Mouse (Mus musculus) forebrain, embryonic 14.5 days (tissue): ENCODE measurements at regions not wholly inside any gene's neighbourhood (a gene's known extent, or its start where the extent isn't known, plus 50 kb on each side); places are given as distances from the start of the nearest gene placed in this dataset.
A peak's percentile ranks its signal among the peaks of the same experiment; 100 is the strongest.

Experiments used
- ATAC-seq: fragments of 200-750 bp; cut with Nextera tagmentation; 2 replicates; pipeline ENCODE4 v1.8.0; 2017; ENCODE audit warnings: mild to moderate bottlenecking, moderate library complexity
- DNase-seq: peaks from one replicate; pipeline ENCODE4 v3.0.0-alpha.2; 2015; ENCODE audit warnings: low spot score
- H3K27ac ChIP-seq: fragments of 300-500 bp; sonication (generic); 2 replicates; pipeline ENCODE4 v1.5.1; 2014; ENCODE audit warnings: low read depth, mild to moderate bottlenecking, control low read depth, low read length, moderate library complexity
- H3K27me3 ChIP-seq: fragments of 300-500 bp; sonication (generic); replicated peaks from 2 replicates; pipeline ENCODE4 v1.6.1; 2014; ENCODE audit warnings: low read length, control low read depth, mixed read lengths; ENCODE audit not compliant: control insufficient read depth, insufficient read depth
- H3K36me3 ChIP-seq: fragments of 300-500 bp; sonication (generic); 2 replicates; pipeline ENCODE4 v1.6.1; 2014; ENCODE audit warnings: low read length, control low read depth; ENCODE audit not compliant: control insufficient read depth, insufficient read depth
- H3K4me1 ChIP-seq: fragments of 300-500 bp; sonication (generic); 2 replicates; pipeline ENCODE4 v1.6.1; 2014; ENCODE audit warnings: antibody characterized with exemption, low read length, control low read depth; ENCODE audit not compliant: control insufficient read depth, insufficient read depth
- H3K4me2 ChIP-seq: fragments of 300-500 bp; sonication (generic); 2 replicates; pipeline ENCODE4 v1.6.1; 2014; ENCODE audit warnings: mild to moderate bottlenecking, control low read depth, low read length
- H3K4me3 ChIP-seq: fragments of 300-500 bp; sonication (generic); 2 replicates; pipeline ENCODE4 v1.5.1; 2014; ENCODE audit warnings: low read depth, low read length, control low read depth
- H3K9ac ChIP-seq: fragments of 300-500 bp; sonication (generic); 2 replicates; pipeline ENCODE4 v1.6.1; 2014; ENCODE audit warnings: mild to moderate bottlenecking, low read length, control low read depth, moderate library complexity
- H3K9me3 ChIP-seq: fragments of 300-500 bp; sonication (generic); replicated peaks from 2 replicates; pipeline ENCODE4 v1.6.1; 2016; ENCODE audit warnings: low read length, control low read depth, mixed read lengths; ENCODE audit not compliant: control insufficient read depth
- WGBS: fragments of 180-500 bp; shearing (Covaris S2); extraction: QIAGEN DNeasy Blood & Tissue Kit; methylation state at CpG from one replicate; pipeline ENCODE4 v1.1.7; 2014; 5-methylcytosine and 5-hydroxymethylcytosine counted together

GRCm38 (mm10) chr14:114609296-114609695 lies 482.7 kb upstream of the Gpc5 start:
- Histone ChIP-seq H3K4me2 (no peak overlapping the region), H3K9me3 (no peaks in the 10 kb centered on the region), H3K27me3 (no peaks in the 10 kb centered on the region), H3K4me3 (no peak overlapping the region), H3K4me1 (no peaks in the 10 kb centered on the region), H3K36me3 (no peaks in the 10 kb centered on the region), H3K27ac (no peak overlapping the region), H3K9ac (no peak overlapping the region)
- ATAC-seq (no peak), DNase-seq (no peak)
- 72% methylated on average over 4 of the region's 4 CpGs for WGBS

- DNase-seq (no peak), ATAC-seq (no peak)
- Histone ChIP-seq H3K4me1 (no peaks in the 10 kb centered on the region), H3K9me3 (no peaks in the 10 kb centered on the region), H3K4me2 (no peak overlapping the region), H3K27me3 (no peaks in the 10 kb centered on the region), H3K36me3 (no peaks in the 10 kb centered on the region), H3K4me3 (no peak overlapping the region), H3K27ac (no peak overlapping the region), H3K9ac (no peak overlapping the region)
- 57% methylated on average over 1 of the region's 1 CpGs for WGBS
Observed at GRCm38 (mm10) chr14:114612400-114612799, 479.6 kb upstream of the Gpc5 start.

- Histone ChIP-seq H3K9ac (no peak overlapping the region), H3K4me2 (no peak overlapping the region), H3K9me3 (no peaks in the 10 kb centered on the region), H3K4me3 (no peak overlapping the region), H3K27me3 (no peaks in the 10 kb centered on the region), H3K27ac (no peak overlapping the region), H3K36me3 (no peaks in the 10 kb centered on the region), H3K4me1 (no peaks in the 10 kb centered on the region)
- DNase-seq, result no peak
- WGBS, result 72% methylated on average over 1 of the region's 1 CpGs
- no peak for ATAC-seq
Observed at GRCm38 (mm10) chr14:114656636-114657035, 435.4 kb upstream of the Gpc5 start.

- WGBS, result 84% methylated on average over 2 of the region's 2 CpGs
- Histone ChIP-seq H3K4me1 (no peaks in the 10 kb centered on the region), H3K36me3 (no peaks in the 10 kb centered on the region), H3K4me3 (no peak overlapping the region), H3K27me3 (no peaks in the 10 kb centered on the region), H3K9me3 (no peaks in the 10 kb centered on the region), H3K4me2 (no peak overlapping the region), H3K9ac (no peak overlapping the region), H3K27ac (no peak overlapping the region)
- ATAC-seq, result no peak
- no peak for DNase-seq
Observed at GRCm38 (mm10) chr14:114662028-114662427, 430.0 kb upstream of the Gpc5 start.

- Histone ChIP-seq H3K4me1 (no peaks in the 10 kb centered on the region), H3K9ac (no peak overlapping the region), H3K9me3 (no peaks in the 10 kb centered on the region), H3K4me2 (no peak overlapping the region), H3K27ac (no peak overlapping the region), H3K4me3 (no peak overlapping the region), H3K36me3 (no peaks in the 10 kb centered on the region), H3K27me3 (no peaks in the 10 kb centered on the region)
- WGBS, result 73% methylated on average over 1 of the region's 1 CpGs
- peak; percentile 10 for DNase-seq
- no peak for ATAC-seq
Observed at GRCm38 (mm10) chr14:114685133-114685532, 406.9 kb upstream of the Gpc5 start.

- DNase-seq (no peak), ATAC-seq (no peak)
- Histone ChIP-seq H3K9me3 (no peaks in the 10 kb centered on the region), H3K4me2 (no peak overlapping the region), H3K27ac (no peak overlapping the region), H3K4me1 (no peaks in the 10 kb centered on the region), H3K4me3 (no peak overlapping the region), H3K27me3 (no peaks in the 10 kb centered on the region), H3K9ac (no peak overlapping the region), H3K36me3 (no peaks in the 10 kb centered on the region)
- WGBS, result 79% methylated on average over 1 of the region's 1 CpGs
Observed at GRCm38 (mm10) chr14:114694930-114695329, 397.1 kb upstream of the Gpc5 start.

- Histone ChIP-seq H3K4me1 (no peaks in the 10 kb centered on the region), H3K27ac (no peak overlapping the region), H3K9ac (no peak overlapping the region), H3K4me2 (no peak overlapping the region), H3K9me3 (no peaks in the 10 kb centered on the region), H3K27me3 (no peaks in the 10 kb centered on the region), H3K36me3 (no peaks in the 10 kb centered on the region), H3K4me3 (no peak overlapping the region)
- ATAC-seq (no peak), DNase-seq (no peak)
- WGBS, result 86% methylated on average over 4 of the region's 4 CpGs
Observed at GRCm38 (mm10) chr14:114697543-114697942, 394.5 kb upstream of the Gpc5 start.

- ATAC-seq, result no peak
- Histone ChIP-seq H3K9me3 (no peaks in the 10 kb centered on the region), H3K9ac (no peak overlapping the region), H3K36me3 (no peaks in the 10 kb centered on the region), H3K27ac (no peak overlapping the region), H3K27me3 (no peaks in the 10 kb centered on the region), H3K4me2 (no peak overlapping the region), H3K4me3 (no peak overlapping the region), H3K4me1 (no peaks in the 10 kb centered on the region)
- WGBS, result 21% methylated on average over 1 of the region's 1 CpGs
- DNase-seq, result no peak
Observed at GRCm38 (mm10) chr14:114723080-114723479, 368.9 kb upstream of the Gpc5 start.

- WGBS, result 71% methylated on average over 5 of the region's 5 CpGs
- Histone ChIP-seq H3K27ac (no peak overlapping the region), H3K4me3 (no peak overlapping the region), H3K9ac (no peak overlapping the region), H3K4me1 (no peaks in the 10 kb centered on the region), H3K9me3 (no peaks in the 10 kb centered on the region), H3K27me3 (no peaks in the 10 kb centered on the region), H3K4me2 (no peak overlapping the region), H3K36me3 (no peaks in the 10 kb centered on the region)
- ATAC-seq, result no peak
- DNase-seq, result peak; percentile 33
Observed at GRCm38 (mm10) chr14:114767323-114767722, 324.7 kb upstream of the Gpc5 start.
